Mouse (Mus musculus): ENCODE results near the gene Mau2. TPM values are rescaled to one million over a fixed set of nuclear protein-coding genes. Genes with fewer than 3 reads are reported as not detected.

Gene Mau2
- polyA plus RNA-seq, 1 experiment from 2014 or later, result 64.0 TPM

- Histone ChIP-seq H3K4me3 (no peak overlapping the region), H3K27me3 (no peaks in the 10 kb centered on the region), H3K4me2 (replicated peaks) (no peak overlapping the region), H3K4me1 (peaks cover 17% of the 10 kb centered on the region), H3K9ac (no peak overlapping the region), H3K27ac (no peak overlapping the region), H3K36me3 (no peaks in the 10 kb centered on the region), H3K9me3 (no peaks in the 10 kb centered on the region)
- no peak for ATAC-seq (ENCODE audit: insufficient number of reproducible peaks, insufficient read depth, low FRiP score, low TSS enrichment)
- WGBS, result 74% methylated on average over 4 of the region's 4 CpGs
Observed at GRCm38 (mm10) chr8:69967291-69967933, 75.1 kb downstream of the Mau2 start.

Other genes starting within 250 kb of the Mau2 start
- gene Gmip, start 234.1 kb downstream of the Mau2 start, polyA plus RNA-seq (2016; fragmentation: Nextera tagmentation; extraction: Ambion mirVana), result 9.5 and 10.4 TPM in 2 replicates
- 0.88 and 0.92 TPM in 2 replicates for gene Lpar2, start 220.3 kb downstream of the Mau2 start, polyA plus RNA-seq (2016; fragmentation: Nextera tagmentation; extraction: Ambion mirVana)
- gene Pbx4, start 210.2 kb downstream of the Mau2 start, polyA plus RNA-seq (2016; fragmentation: Nextera tagmentation; extraction: Ambion mirVana), result 13.4 and 16.0 TPM in 2 replicates
- gene Cilp2, start 155.0 kb downstream of the Mau2 start, polyA plus RNA-seq (2016; fragmentation: Nextera tagmentation; extraction: Ambion mirVana), result 1.2 TPM in 2 replicates
- gene Tssk6, start 140.6 kb downstream of the Mau2 start, polyA plus RNA-seq (2016; fragmentation: Nextera tagmentation; extraction: Ambion mirVana), result 4.1 and 5.1 TPM in 2 replicates
- 168 and 171 TPM in 2 replicates for gene Ndufa13, start 140.2 kb downstream of the Mau2 start, polyA plus RNA-seq (2016; fragmentation: Nextera tagmentation; extraction: Ambion mirVana)
- gene Yjefn3, start 140.0 kb downstream of the Mau2 start, polyA plus RNA-seq (2016; fragmentation: Nextera tagmentation; extraction: Ambion mirVana), result 4.8 and 4.9 TPM in 2 replicates
- gene Gatad2a, start 46.4 kb downstream of the Mau2 start, polyA plus RNA-seq (2016; fragmentation: Nextera tagmentation; extraction: Ambion mirVana), result 49.8 and 63.0 TPM in 2 replicates
- 55.3 and 56.7 TPM in 2 replicates for gene Sugp1, start 79 bp upstream of the Mau2 start, polyA plus RNA-seq (2016; fragmentation: Nextera tagmentation; extraction: Ambion mirVana)
- gene Tm6sf2, start 30.2 kb upstream of the Mau2 start, polyA plus RNA-seq (2016; fragmentation: Nextera tagmentation; extraction: Ambion mirVana), result 0.58 and 1.3 TPM in 2 replicates
- gene Hapln4, start 40.7 kb upstream of the Mau2 start, polyA plus RNA-seq (2016; fragmentation: Nextera tagmentation; extraction: Ambion mirVana), result 0.04 and 0.06 TPM in 2 replicates
- gene Ncan, start 78.1 kb upstream of the Mau2 start, polyA plus RNA-seq (2016; fragmentation: Nextera tagmentation; extraction: Ambion mirVana), result 4.1 and 6.1 TPM in 2 replicates
- gene Nr2c2ap, start 88.6 kb upstream of the Mau2 start, polyA plus RNA-seq (2016; fragmentation: Nextera tagmentation; extraction: Ambion mirVana), result 24.2 and 25.0 TPM in 2 replicates
- gene Rfxank, start 96.4 kb upstream of the Mau2 start, polyA plus RNA-seq (2016; fragmentation: Nextera tagmentation; extraction: Ambion mirVana), result 25.8 and 28.3 TPM in 2 replicates
- 46.5 and 46.7 TPM in 2 replicates for gene Borcs8, start 96.8 kb upstream of the Mau2 start, polyA plus RNA-seq (2016; fragmentation: Nextera tagmentation; extraction: Ambion mirVana)
- 1.4 and 1.9 TPM in 2 replicates for gene Mef2b, start 97.0 kb upstream of the Mau2 start, polyA plus RNA-seq (2016; fragmentation: Nextera tagmentation; extraction: Ambion mirVana)
- 65.9 and 72.0 TPM in 2 replicates for gene Tmem161a, start 129.6 kb upstream of the Mau2 start, polyA plus RNA-seq (2016; fragmentation: Nextera tagmentation; extraction: Ambion mirVana)
- gene Slc25a42, start 169.6 kb upstream of the Mau2 start, polyA plus RNA-seq (2016; fragmentation: Nextera tagmentation; extraction: Ambion mirVana), result 4.4 and 4.6 TPM in 2 replicates
- gene Sugp2, start 191.5 kb upstream of the Mau2 start, polyA plus RNA-seq (2016; fragmentation: Nextera tagmentation; extraction: Ambion mirVana), result 47.5 and 54.0 TPM in 2 replicates
- gene Armc6, start 191.7 kb upstream of the Mau2 start, polyA plus RNA-seq (2016; fragmentation: Nextera tagmentation; extraction: Ambion mirVana), result 28.7 and 33.3 TPM in 2 replicates
- gene Homer3, start 240.1 kb upstream of the Mau2 start, polyA plus RNA-seq (2016; fragmentation: Nextera tagmentation; extraction: Ambion mirVana), result 89.4 and 89.6 TPM in 2 replicates

Data from embryonic facial prominence, embryonic 12.5 days (tissue).